Mouse (Mus musculus): ENCODE results near the gene Lama4.

The Lama4 gene

GRCm38 (mm10) chr10:38965075-38965781, at the start of gene Lama4:
Gene Lama4, plus strand, starts transcription at chr10:38965515.
- in situ Hi-C loops (cut with MboI; ENCODE audit: unreplicated experiment in 2 of 2): no loop called here

GRCm38 (mm10) chr10:38916027-38916617, 49.2 kb upstream of the Lama4 start:
- in situ Hi-C loops (cut with MboI; ENCODE audit: unreplicated experiment in 2 of 2): no loop called here

- in situ Hi-C loops (cut with MboI; ENCODE audit: unreplicated experiment in 2 of 2): no loop called here
Observed at GRCm38 (mm10) chr10:38928940-38929697, 36.2 kb upstream of the Lama4 start.

- in situ Hi-C loops (cut with MboI; ENCODE audit: unreplicated experiment in 2 of 2): no loop called here
Observed at GRCm38 (mm10) chr10:38944701-38945100, 20.6 kb upstream of the Lama4 start.

DNA sequence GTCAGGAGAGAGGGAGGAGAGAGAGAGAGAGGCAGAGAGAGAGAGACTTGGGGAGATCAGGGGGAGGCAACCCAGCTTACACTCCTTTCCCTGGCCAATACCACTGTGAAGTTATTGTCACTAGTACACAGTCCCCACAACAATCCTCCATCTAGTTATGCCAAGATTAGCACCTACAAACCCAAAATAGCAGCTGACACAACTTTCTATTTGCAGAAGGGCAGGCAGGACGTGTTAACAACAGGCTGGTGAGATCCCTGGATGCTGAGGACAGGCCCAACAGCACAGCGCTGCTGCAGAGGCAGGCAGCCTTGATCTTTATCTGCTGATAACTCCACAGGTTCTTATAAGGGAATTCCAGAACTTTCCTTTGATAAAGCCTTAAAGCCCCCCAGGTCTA, 3.4 kb upstream of the Lama4 start:
- in situ Hi-C loops (cut with MboI; ENCODE audit: unreplicated experiment in 2 of 2): no loop called here

DNA sequence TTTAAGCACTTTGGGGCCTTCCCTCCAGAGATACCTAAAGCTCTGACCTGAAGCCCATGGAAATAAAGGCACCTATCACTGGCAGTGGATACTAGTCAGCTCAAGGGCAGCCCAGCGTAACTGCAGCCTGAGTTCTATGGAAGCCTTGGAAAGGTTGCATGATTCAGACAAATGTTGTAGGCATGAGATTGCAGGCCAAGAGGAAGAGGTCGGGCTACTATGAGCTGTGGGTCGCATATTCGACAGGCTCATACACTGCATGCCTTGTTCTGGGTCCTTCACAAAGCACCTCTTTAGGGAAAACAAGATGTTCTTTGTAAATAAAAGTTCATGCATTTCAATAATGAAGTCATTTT, 618 bp upstream of the Lama4 start:
- in situ Hi-C loops (cut with MboI; ENCODE audit: unreplicated experiment in 2 of 2): no loop called here

DNA sequence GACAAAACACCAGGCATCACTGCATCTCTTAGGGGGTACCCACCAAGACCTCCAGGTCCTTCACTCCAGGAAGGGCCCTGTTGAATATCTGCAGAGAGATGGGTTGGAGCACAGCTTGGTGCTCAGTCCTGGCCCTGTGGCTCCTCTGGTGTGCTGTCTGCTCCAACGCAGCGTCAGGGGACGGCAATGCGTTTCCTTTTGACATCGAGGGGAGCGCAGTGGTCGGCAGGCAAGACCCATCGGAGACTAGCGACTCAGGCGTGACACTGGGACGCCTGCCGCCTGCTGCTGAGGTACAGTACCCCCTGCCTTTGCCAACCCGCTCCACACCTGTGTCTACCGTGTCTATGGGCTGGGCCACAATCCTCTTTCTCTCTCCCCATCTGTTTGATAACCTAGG, 542 bp downstream of the Lama4 start:
- in situ Hi-C loops (cut with MboI; ENCODE audit: unreplicated experiment in 2 of 2): no loop called here

DNA sequence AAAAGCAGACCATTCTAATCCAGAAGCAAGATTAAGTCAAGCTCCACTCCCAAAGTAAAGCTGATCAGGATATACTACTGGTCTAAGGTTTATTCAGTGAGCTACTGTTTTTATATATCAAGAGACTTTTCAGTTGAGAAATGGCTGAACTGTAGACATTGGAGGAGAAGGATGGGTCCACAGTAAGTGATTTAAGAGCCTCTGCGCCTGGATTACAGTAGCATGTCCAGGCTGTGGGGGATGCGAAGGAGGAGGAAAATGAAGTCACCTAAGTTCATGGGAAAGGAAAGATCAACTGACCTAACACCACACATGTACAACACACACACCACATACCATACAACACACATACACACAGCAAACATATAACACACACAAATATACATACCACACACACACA, 1.3 kb downstream of the Lama4 start:
- in situ Hi-C loops (cut with MboI; ENCODE audit: unreplicated experiment in 2 of 2): no loop called here

- in situ Hi-C loops (cut with MboI; ENCODE audit: unreplicated experiment in 2 of 2): no loop called here
Observed at GRCm38 (mm10) chr10:38968326-38969072, 3.2 kb downstream of the Lama4 start.

- in situ Hi-C loops (cut with MboI; ENCODE audit: unreplicated experiment in 2 of 2): no loop called here
Observed at GRCm38 (mm10) chr10:38969543-38969942, 4.2 kb downstream of the Lama4 start.

DNA sequence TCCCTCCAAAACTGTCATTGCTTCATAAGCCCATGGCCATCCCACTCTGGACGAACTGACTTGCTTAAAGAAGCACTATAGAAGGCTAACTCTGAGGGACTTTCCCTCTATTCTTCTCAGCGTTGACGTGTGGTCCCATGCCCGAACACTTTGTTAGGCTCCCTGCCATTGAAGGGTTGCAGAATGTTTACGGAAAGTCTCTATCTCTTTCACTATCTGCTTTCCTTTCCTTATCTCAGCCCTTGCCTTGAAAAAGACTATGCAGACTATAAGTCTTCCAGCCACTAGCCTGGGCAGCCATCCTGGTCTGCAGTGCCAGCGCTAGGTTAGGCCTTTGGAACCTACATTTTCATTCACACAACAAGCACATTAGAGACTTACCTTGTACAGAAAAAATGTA, 4.7 kb downstream of the Lama4 start:
- in situ Hi-C loops (cut with MboI; ENCODE audit: unreplicated experiment in 2 of 2): no loop called here

GRCm38 (mm10) chr10:38972221-38972946, 7.1 kb downstream of the Lama4 start:
- in situ Hi-C loops (cut with MboI; ENCODE audit: unreplicated experiment in 2 of 2): no loop called here

- in situ Hi-C loops (cut with MboI; ENCODE audit: unreplicated experiment in 2 of 2): no loop called here
Observed at GRCm38 (mm10) chr10:38973016-38973415, 7.7 kb downstream of the Lama4 start.

- in situ Hi-C loops (cut with MboI; ENCODE audit: unreplicated experiment in 2 of 2): no loop called here
Observed at GRCm38 (mm10) chr10:38978195-38978594, 12.9 kb downstream of the Lama4 start.

GRCm38 (mm10) chr10:38979699-38980098, 14.4 kb downstream of the Lama4 start:
- in situ Hi-C loops (cut with MboI; ENCODE audit: unreplicated experiment in 2 of 2): no loop called here

DNA sequence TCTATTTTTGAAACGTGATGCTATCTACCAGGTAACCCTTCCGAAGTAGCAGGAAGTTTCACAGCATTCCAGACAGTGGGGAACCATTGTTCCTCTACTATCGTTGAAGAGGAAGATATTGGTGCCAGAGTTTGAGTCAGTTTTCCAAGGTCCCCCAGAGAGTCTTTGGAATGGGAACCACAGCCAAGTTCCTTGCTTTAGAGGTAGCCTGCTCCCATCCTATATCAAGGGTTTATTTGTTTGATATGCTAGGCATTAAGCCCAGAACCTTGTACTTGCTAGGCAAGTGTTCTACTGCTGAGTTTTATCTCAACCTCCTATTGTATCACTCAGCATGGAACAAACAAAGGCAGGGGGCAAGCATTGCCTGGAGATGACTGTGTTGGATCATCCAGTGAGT, 15.7 kb downstream of the Lama4 start:
- in situ Hi-C loops (cut with MboI; ENCODE audit: unreplicated experiment in 2 of 2): no loop called here

DNA sequence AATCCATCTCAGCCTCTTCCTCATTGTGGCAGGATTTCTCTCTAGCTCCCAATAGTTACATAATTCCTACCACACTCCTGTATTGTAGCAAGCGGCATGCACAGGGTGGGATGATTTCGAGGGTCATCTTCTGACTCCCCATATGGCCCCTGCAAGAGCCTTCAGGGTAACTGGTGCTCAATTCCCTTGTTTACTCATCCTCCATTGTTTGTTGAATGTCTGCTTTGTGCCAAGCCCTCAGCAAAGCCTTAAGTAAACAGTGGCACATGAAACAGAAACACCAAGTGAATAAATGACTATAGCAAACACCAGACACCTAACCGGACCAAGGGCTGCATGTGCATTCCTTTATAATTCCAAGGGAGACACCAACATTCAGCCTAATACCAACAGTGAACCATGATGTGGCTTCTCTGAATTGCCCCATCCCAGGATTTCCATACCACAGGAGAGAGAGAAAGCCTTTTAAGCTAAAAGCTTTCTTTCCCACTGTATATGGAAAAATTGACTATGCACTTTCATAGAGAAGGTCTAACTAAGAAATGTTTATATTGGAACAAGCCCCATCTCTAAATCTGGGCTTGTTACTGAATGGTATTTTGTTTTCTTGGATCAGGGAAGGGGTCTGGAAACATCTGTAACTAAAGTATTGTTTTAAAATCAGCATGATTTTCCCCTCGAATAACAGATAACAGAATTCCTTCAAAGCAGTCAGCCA, 19.2 kb downstream of the Lama4 start:
- in situ Hi-C loops (cut with MboI; ENCODE audit: unreplicated experiment in 2 of 2): no loop called here

- in situ Hi-C loops (cut with MboI; ENCODE audit: unreplicated experiment in 2 of 2): no loop called here
Observed at GRCm38 (mm10) chr10:38986053-38986452, 20.7 kb downstream of the Lama4 start.

GRCm38 (mm10) chr10:38992827-38993226, 27.5 kb downstream of the Lama4 start:
- in situ Hi-C loops (cut with MboI; ENCODE audit: unreplicated experiment in 2 of 2): no loop called here
